Mouse (Mus musculus) liver, embryonic 14.5 days (tissue): ENCODE results near the gene Ankrd65. TPM values are rescaled to one million over a fixed set of nuclear protein-coding genes. Genes with fewer than 3 reads are reported as not detected.

Source experiments
- ATAC-seq: fragments of 200-750 bp; cut with Nextera tagmentation; 2 replicates; pipeline ENCODE4 v1.8.0; 2017; ENCODE audit warnings: moderate number of reproducible peaks, mild to moderate bottlenecking, moderate library complexity; ENCODE audit not compliant: insufficient read depth
- DNase-seq, 3 experiments: peaks; one replicate each; pipeline ENCODE4 v3.0.0-alpha.2; 2012 to 2013; ENCODE audit warnings: low read depth in 3 of 3, low spot score in 3 of 3
- H3K27ac ChIP-seq: fragments of 300-500 bp; sonication (generic); 2 replicates; pipeline ENCODE4 v1.5.1; 2014; ENCODE audit warnings: moderate library complexity, mild to moderate bottlenecking, control low read depth, inconsistent platforms
- H3K27me3 ChIP-seq: fragments of 300-500 bp; sonication (generic); 2 replicates; pipeline ENCODE4 v1.6.1; 2014; ENCODE audit warnings: mild to moderate bottlenecking, low read length, moderate library complexity; ENCODE audit not compliant: control insufficient read depth, insufficient read depth
- H3K36me3 ChIP-seq: fragments of 300-500 bp; sonication (generic); replicated peaks from 2 replicates; pipeline ENCODE4 v1.6.1; 2014; ENCODE audit warnings: low read depth; ENCODE audit not compliant: control insufficient read depth, insufficient read depth
- H3K4me1 ChIP-seq, 2 experiments: fragments of 200-500 bp in 1 of 2; fragments of 300-500 bp in 1 of 2; sonication (generic) in 1 of 2; replicated peaks; 2 replicates each; pipeline ENCODE4 v1.6.1; 2012 to 2014; ENCODE audit warnings: antibody characterized with exemption in 1 of 2, inconsistent platforms in 1 of 2, low read length in 1 of 2; ENCODE audit not compliant: control insufficient read depth in 2 of 2, insufficient read depth in 2 of 2
- H3K4me2 ChIP-seq: fragments of 300-500 bp; sonication (generic); 2 replicates; pipeline ENCODE4 v1.6.1; 2014; ENCODE audit warnings: low read depth, mild to moderate bottlenecking, control low read depth, moderate library complexity
- H3K4me3 ChIP-seq, 2 experiments: fragments of 200-500 bp in 1 of 2; fragments of 300-500 bp in 1 of 2; sonication (generic) in 1 of 2; 2 replicates each; pipeline ENCODE4 v1.5.1; 2012 to 2014; ENCODE audit warnings: low read depth in 2 of 2, low read length in 2 of 2, mild to moderate bottlenecking in 2 of 2, control low read depth in 1 of 2, inconsistent platforms in 1 of 2, moderate library complexity in 1 of 2; ENCODE audit not compliant: insufficient read depth in 1 of 2
- H3K9ac ChIP-seq: fragments of 300-500 bp; sonication (generic); replicated peaks from 2 replicates; pipeline ENCODE4 v1.6.1; 2014; ENCODE audit warnings: mild to moderate bottlenecking, control low read depth, moderate library complexity
- H3K9me3 ChIP-seq: fragments of 300-500 bp; sonication (generic); 2 replicates; pipeline ENCODE4 v1.6.1; 2016; ENCODE audit warnings: low read length, mixed read lengths; ENCODE audit not compliant: control insufficient read depth
- CTCF ChIP-seq: IDR thresholded peaks from 2 replicates; pipeline ENCODE4 v1.5.1; 2016; ENCODE audit warnings: antibody characterized with exemption, low read depth, control low read depth
- EP300 ChIP-seq: IDR thresholded peaks from 2 replicates; pipeline ENCODE4 v1.6.1; 2016; ENCODE audit warnings: antibody characterized with exemption, low read depth
- WGBS: fragments of 180-500 bp; shearing (Covaris S2); extraction: QIAGEN DNeasy Blood & Tissue Kit; methylation state at CpG from one replicate; pipeline ENCODE4 v1.1.7; 2014; ENCODE audit not compliant: insufficient replicate concordance; 5-methylcytosine and 5-hydroxymethylcytosine counted together
- polyA plus RNA-seq, 2 experiments: library from polyadenylated mRNA; depleted of rRNA in 1 of 2; stranded (reverse) in 1 of 2; unstranded in 1 of 2; fragments of >200 nt; fragmentation: Nextera tagmentation in 1 of 2; extraction: Ambion mirVana in 1 of 2; gene quantifications; 2 replicates each; pipeline versions ENCODE4 v1.2.1 to v1.2.3; 2012 to 2014

Gene Ankrd65
- polyA plus RNA-seq, 2 experiments: 0.02 TPM; not detected in 1

- Histone ChIP-seq H3K4me1 (0 out of 4 replicates have a peak, but pooled peaks cover 0 to 4% of the 10 kb centered on the region in 2 experiments), H3K9me3 (no peaks in the 10 kb centered on the region), H3K4me3 (peak overlapping the region; percentile 55 to 56), H3K4me2 (peak overlapping the region; percentile 86), H3K9ac (peak overlapping the region; percentile 72), H3K27ac (no peak overlapping the region), H3K27me3 (peaks cover 17% of the 10 kb centered on the region), H3K36me3 (no peaks in the 10 kb centered on the region)
- WGBS: under 1% methylated on average over 39 of the region's 39 CpGs
- ATAC-seq: peak; percentile 88
- peak; percentile 66 to 70 (median 68) for DNase-seq
- TF ChIP-seq CTCF (peak; percentile 96), EP300 (no peak)
These were observed 20.2 kb upstream of the Ankrd65 start for GRCm38 (mm10) chr4:155769880-155770512.

GRCm38 (mm10) chr4:155770626-155771025 is 19.6 kb upstream of the Ankrd65 start:
- no peaks in the 10 kb centered on the region for H3K36me3 ChIP-seq
- H3K27ac ChIP-seq: no peak overlapping the region
- no peak overlapping the region for H3K9ac ChIP-seq
- ATAC-seq (no peak), DNase-seq (no peak)
- H3K4me1 ChIP-seq: 0 out of 4 replicates have a peak, but pooled peaks cover 0 to 4% of the 10 kb centered on the region in 2 experiments
- H3K4me2 ChIP-seq: peak overlapping the region; percentile 86
- TF ChIP-seq EP300 (no peak), CTCF (no peak)
- WGBS: 47% methylated on average over 24 of the region's 24 CpGs
- peak overlapping the region in 1 of 2 experiments; percentile 55; a peak in 2 of 4 replicates for H3K4me3 ChIP-seq
- H3K9me3 ChIP-seq: no peaks in the 10 kb centered on the region
- peaks cover 24% of the 10 kb centered on the region for H3K27me3 ChIP-seq

- Histone ChIP-seq H3K36me3 (no peaks in the 10 kb centered on the region), H3K27ac (no peak overlapping the region), H3K9ac (no peak overlapping the region), H3K9me3 (no peaks in the 10 kb centered on the region), H3K4me2 (no peak overlapping the region), H3K4me3 (no peak overlapping the region), H3K27me3 (peaks cover 26% of the 10 kb centered on the region), H3K4me1 (0 out of 4 replicates have a peak, but pooled peaks cover 0 to 4% of the 10 kb centered on the region in 2 experiments)
- ATAC-seq: no peak
- DNase-seq: no peak
- no peak for TF ChIP-seq EP300
- no peak for TF ChIP-seq CTCF
- 63% methylated on average over 2 of the region's 2 CpGs for WGBS
These were observed 18.5 kb upstream of the Ankrd65 start for GRCm38 (mm10) chr4:155771706-155772105.

- H3K9ac ChIP-seq: no peak overlapping the region
- peaks cover 26% of the 10 kb centered on the region for H3K27me3 ChIP-seq
- ATAC-seq (no peak), DNase-seq (no peak)
- 68% methylated on average over 13 of the region's 13 CpGs for WGBS
- H3K4me2 ChIP-seq: no peak overlapping the region
- peaks cover 0 to 4% of the 10 kb centered on the region in 2 experiments; a peak in 1 of 4 replicates for H3K4me1 ChIP-seq
- no peak for TF ChIP-seq EP300
- no peak for TF ChIP-seq CTCF
- H3K36me3 ChIP-seq: no peaks in the 10 kb centered on the region
- no peaks in the 10 kb centered on the region for H3K9me3 ChIP-seq
- no peak overlapping the region for H3K4me3 ChIP-seq
- H3K27ac ChIP-seq: no peak overlapping the region
These were observed 17.5 kb upstream of the Ankrd65 start for GRCm38 (mm10) chr4:155772786-155773185.

GRCm38 (mm10) chr4:155773335-155774078 is 16.7 kb upstream of the Ankrd65 start:
- DNase-seq (no peak), ATAC-seq (no peak)
- Histone ChIP-seq H3K4me3 (no peak overlapping the region), H3K4me1 (peaks cover 0 to 4% of the 10 kb centered on the region in 2 experiments; a peak in 1 of 4 replicates), H3K36me3 (no peaks in the 10 kb centered on the region), H3K27me3 (peaks cover 26% of the 10 kb centered on the region), H3K9me3 (no peaks in the 10 kb centered on the region), H3K9ac (no peak overlapping the region), H3K27ac (no peak overlapping the region), H3K4me2 (peak overlapping the region; percentile 60)
- no peak for TF ChIP-seq EP300
- no peak for TF ChIP-seq CTCF
- 30% methylated on average over 5 of the region's 5 CpGs for WGBS
